Mouse (Mus musculus): ENCODE measurements around the gene Kif13a. TPM values are rescaled to one million over a fixed set of nuclear protein-coding genes. Genes with fewer than 3 reads are reported as not detected.

Gene Kif13a
- 11.7 and 12.6 TPM in 2 replicates for polyA plus RNA-seq (2015; fragmentation: Nextera tagmentation; extraction: Ambion mirVana)

- Histone ChIP-seq H3K9ac (ENCODE audit: low read length) (peak within 1 kb of the TSS; percentile 97), H3K4me3 (ENCODE audit: low read length) (peak within 1 kb of the TSS; percentile 80), H3K27ac (ENCODE audit: low read length) (peak within 1 kb of the TSS; percentile 100), H3K4me1 (replicated peaks; ENCODE audit: control insufficient read depth, insufficient read depth, low read length) (peaks cover 18% of the 10 kb centered on the region), H3K9me3 (ENCODE audit: control insufficient read depth, low read length) (no peaks in the 10 kb centered on the region), H3K36me3 (ENCODE audit: control insufficient read depth, insufficient read depth, low read length) (0 out of 2 replicates have a peak, but pooled peaks cover 2% of the 10 kb centered on the region), H3K4me2 (ENCODE audit: low read depth, low read length) (peak within 1 kb of the TSS; percentile 74), H3K27me3 (ENCODE audit: control insufficient read depth, insufficient read depth, low read depth, low read length) (no peaks in the 10 kb centered on the region)
- WGBS = under 1% methylated on average over 71 of the region's 96 CpGs
- peak; percentile 88 for ATAC-seq (ENCODE audit: low read depth)
Observed at GRCm38 (mm10) chr13:46929719-46930658, at the start of gene Kif13a. TSS of gene Kif13a (minus strand) at chr13:46929867.

GRCm38 (mm10) chr13:46976532-46976931 is 46.9 kb upstream of the Kif13a start:
- H3K27ac ChIP-seq (ENCODE audit: low read length) = no peak overlapping the region
- H3K27me3 ChIP-seq (ENCODE audit: control insufficient read depth, insufficient read depth, low read depth, low read length) = no peaks in the 10 kb centered on the region
- no peak overlapping the region for H3K4me3 ChIP-seq (ENCODE audit: low read length)
- H3K9me3 ChIP-seq (ENCODE audit: control insufficient read depth, low read length) = no peaks in the 10 kb centered on the region
- no peak overlapping the region for H3K9ac ChIP-seq (ENCODE audit: low read length)
- 78% methylated on average over 7 of the region's 7 CpGs for WGBS
- ATAC-seq (ENCODE audit: low read depth) = no peak
- H3K4me1 ChIP-seq (replicated peaks; ENCODE audit: control insufficient read depth, insufficient read depth, low read length) = peaks cover 18% of the 10 kb centered on the region
- no peaks in the 10 kb centered on the region for H3K36me3 ChIP-seq (ENCODE audit: control insufficient read depth, insufficient read depth, low read length)
- H3K4me2 ChIP-seq (ENCODE audit: low read depth, low read length) = no peak overlapping the region

- Histone ChIP-seq H3K27me3 (ENCODE audit: control insufficient read depth, insufficient read depth, low read depth, low read length) (no peaks in the 10 kb centered on the region), H3K4me3 (ENCODE audit: low read length) (no peak overlapping the region), H3K9ac (ENCODE audit: low read length) (no peak overlapping the region), H3K27ac (ENCODE audit: low read length) (no peak overlapping the region), H3K9me3 (ENCODE audit: control insufficient read depth, low read length) (no peaks in the 10 kb centered on the region), H3K36me3 (ENCODE audit: control insufficient read depth, insufficient read depth, low read length) (no peaks in the 10 kb centered on the region), H3K4me2 (ENCODE audit: low read depth, low read length) (no peak overlapping the region), H3K4me1 (replicated peaks; ENCODE audit: control insufficient read depth, insufficient read depth, low read length) (peaks cover 18% of the 10 kb centered on the region)
- no peak for ATAC-seq (ENCODE audit: low read depth)
- WGBS = 22% methylated on average over 4 of the region's 4 CpGs
Observed at GRCm38 (mm10) chr13:46975930-46976329, 46.3 kb upstream of the Kif13a start.

- Histone ChIP-seq H3K4me2 (ENCODE audit: low read depth, low read length) (peak overlapping the region; percentile 37), H3K36me3 (ENCODE audit: control insufficient read depth, insufficient read depth, low read length) (no peaks in the 10 kb centered on the region), H3K27me3 (ENCODE audit: control insufficient read depth, insufficient read depth, low read depth, low read length) (no peaks in the 10 kb centered on the region), H3K27ac (ENCODE audit: low read length) (peak overlapping the region; percentile 36; the same call in 1 of the 2 replicates), H3K4me1 (replicated peaks; ENCODE audit: control insufficient read depth, insufficient read depth, low read length) (peaks cover 19% of the 10 kb centered on the region), H3K9me3 (ENCODE audit: control insufficient read depth, low read length) (no peaks in the 10 kb centered on the region), H3K9ac (ENCODE audit: low read length) (no peak overlapping the region), H3K4me3 (ENCODE audit: low read length) (0 out of 2 replicates have a peak overlapping the region, but pooled peaks have one; percentile 3)
- WGBS = 36% methylated on average over 14 of the region's 14 CpGs
- ATAC-seq (ENCODE audit: low read depth) = peak; percentile 36; the same call in 1 of the 2 replicates
Observed at GRCm38 (mm10) chr13:46975031-46975551, 45.4 kb upstream of the Kif13a start.

GRCm38 (mm10) chr13:46970286-46970945 is 40.7 kb upstream of the Kif13a start:
- Histone ChIP-seq H3K36me3 (ENCODE audit: control insufficient read depth, insufficient read depth, low read length) (no peaks in the 10 kb centered on the region), H3K9ac (ENCODE audit: low read length) (no peak overlapping the region), H3K4me3 (ENCODE audit: low read length) (no peak overlapping the region), H3K4me1 (replicated peaks; ENCODE audit: control insufficient read depth, insufficient read depth, low read length) (peaks cover 9% of the 10 kb centered on the region; the same call in 1 of the 2 replicates), H3K9me3 (ENCODE audit: control insufficient read depth, low read length) (no peaks in the 10 kb centered on the region), H3K4me2 (ENCODE audit: low read depth, low read length) (no peak overlapping the region), H3K27me3 (ENCODE audit: control insufficient read depth, insufficient read depth, low read depth, low read length) (no peaks in the 10 kb centered on the region), H3K27ac (ENCODE audit: low read length) (no peak overlapping the region)
- no peak for ATAC-seq (ENCODE audit: low read depth)
- WGBS = 36% methylated on average over 10 of the region's 10 CpGs

- ATAC-seq (ENCODE audit: low read depth) = no peak
- 83% methylated on average over 2 of the region's 2 CpGs for WGBS
Observed at GRCm38 (mm10) chr13:46968626-46969025, 39.0 kb upstream of the Kif13a start.

GRCm38 (mm10) chr13:46967308-46967707 is 37.6 kb upstream of the Kif13a start:
- H3K9ac ChIP-seq (ENCODE audit: low read length) = no peak overlapping the region
- H3K9me3 ChIP-seq (ENCODE audit: control insufficient read depth, low read length) = peaks cover 5% of the 10 kb centered on the region
- H3K4me2 ChIP-seq (ENCODE audit: low read depth, low read length) = no peak overlapping the region
- H3K4me3 ChIP-seq (ENCODE audit: low read length) = no peak overlapping the region
- no peaks in the 10 kb centered on the region for H3K36me3 ChIP-seq (ENCODE audit: control insufficient read depth, insufficient read depth, low read length)
- H3K27ac ChIP-seq (ENCODE audit: low read length) = no peak overlapping the region
- no peak for ATAC-seq (ENCODE audit: low read depth)
- peaks cover 5% of the 10 kb centered on the region; the same call in 1 of the 2 replicates for H3K4me1 ChIP-seq (replicated peaks; ENCODE audit: control insufficient read depth, insufficient read depth, low read length)
- H3K27me3 ChIP-seq (ENCODE audit: control insufficient read depth, insufficient read depth, low read depth, low read length) = no peaks in the 10 kb centered on the region
- WGBS = 70% methylated on average over 4 of the region's 4 CpGs

More at GRCm38 (mm10) chr13:46968626-46969025, 39.0 kb upstream of the Kif13a start:
- Histone ChIP-seq H3K9ac (ENCODE audit: low read length) (no peak overlapping the region), H3K4me2 (ENCODE audit: low read depth, low read length) (no peak overlapping the region), H3K36me3 (ENCODE audit: control insufficient read depth, insufficient read depth, low read length) (no peaks in the 10 kb centered on the region), H3K4me1 (replicated peaks; ENCODE audit: control insufficient read depth, insufficient read depth, low read length) (peaks cover 5% of the 10 kb centered on the region; the same call in 1 of the 2 replicates), H3K4me3 (ENCODE audit: low read length) (no peak overlapping the region), H3K9me3 (ENCODE audit: control insufficient read depth, low read length) (peaks cover 5% of the 10 kb centered on the region), H3K27ac (ENCODE audit: low read length) (no peak overlapping the region), H3K27me3 (ENCODE audit: control insufficient read depth, insufficient read depth, low read depth, low read length) (no peaks in the 10 kb centered on the region)

- Histone ChIP-seq H3K36me3 (ENCODE audit: control insufficient read depth, insufficient read depth, low read length) (no peaks in the 10 kb centered on the region), H3K27me3 (ENCODE audit: control insufficient read depth, insufficient read depth, low read depth, low read length) (no peaks in the 10 kb centered on the region), H3K9me3 (ENCODE audit: control insufficient read depth, low read length) (peaks cover 5% of the 10 kb centered on the region), H3K4me1 (replicated peaks; ENCODE audit: control insufficient read depth, insufficient read depth, low read length) (no peaks in the 10 kb centered on the region), H3K9ac (ENCODE audit: low read length) (no peak overlapping the region), H3K27ac (ENCODE audit: low read length) (no peak overlapping the region), H3K4me3 (ENCODE audit: low read length) (no peak overlapping the region), H3K4me2 (ENCODE audit: low read depth, low read length) (no peak overlapping the region)
- 75% methylated on average over 7 of the region's 7 CpGs for WGBS
- no peak for ATAC-seq (ENCODE audit: low read depth)
Observed at GRCm38 (mm10) chr13:46960878-46961474, 31.3 kb upstream of the Kif13a start.
